Mouse (Mus musculus): ENCODE data around the gene Ubac2.

The Ubac2 gene

DNA sequence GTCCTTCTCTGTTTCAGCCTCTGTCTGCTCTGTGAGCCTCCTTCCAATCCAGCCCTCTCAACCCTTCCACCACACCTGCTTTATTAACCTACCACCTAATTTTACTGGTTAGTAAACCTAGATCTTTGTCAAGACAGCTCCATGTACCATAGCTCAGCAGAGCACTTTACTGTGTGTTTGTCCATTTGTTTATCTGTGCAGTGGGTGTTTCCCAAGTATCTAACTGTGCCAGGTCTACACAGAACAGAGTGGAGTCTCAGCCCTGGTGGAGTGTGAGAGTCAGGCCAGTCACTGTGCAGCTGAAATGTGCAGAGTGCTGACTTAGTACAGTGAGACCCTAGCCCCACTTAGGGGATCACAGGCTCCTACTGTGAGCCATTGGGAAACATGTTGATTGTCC, 125.4 kb downstream of the Ubac2 start:
- DNase-seq (ENCODE audit: low spot score): no peak

DNA sequence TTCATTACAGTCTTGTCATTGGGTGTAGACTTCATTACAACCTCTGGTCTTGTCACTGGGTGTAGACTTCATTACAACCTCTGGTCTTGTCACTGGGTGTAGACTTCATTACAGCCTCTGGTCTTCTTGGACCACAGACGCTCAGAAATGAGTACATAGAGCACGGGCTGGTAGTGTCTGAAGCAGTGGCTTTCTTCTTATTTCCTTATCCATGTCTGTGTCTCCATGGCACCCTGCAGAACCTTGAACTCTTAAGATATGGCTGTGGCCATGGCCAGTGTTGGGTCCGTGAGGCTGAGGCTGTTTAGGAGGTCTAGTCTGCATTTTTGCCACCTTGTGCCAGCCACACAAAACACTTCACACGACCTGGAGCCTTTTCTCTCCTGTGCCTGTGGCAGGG, 129.8 kb downstream of the Ubac2 start:
- no peak for DNase-seq (ENCODE audit: low spot score)

DNA sequence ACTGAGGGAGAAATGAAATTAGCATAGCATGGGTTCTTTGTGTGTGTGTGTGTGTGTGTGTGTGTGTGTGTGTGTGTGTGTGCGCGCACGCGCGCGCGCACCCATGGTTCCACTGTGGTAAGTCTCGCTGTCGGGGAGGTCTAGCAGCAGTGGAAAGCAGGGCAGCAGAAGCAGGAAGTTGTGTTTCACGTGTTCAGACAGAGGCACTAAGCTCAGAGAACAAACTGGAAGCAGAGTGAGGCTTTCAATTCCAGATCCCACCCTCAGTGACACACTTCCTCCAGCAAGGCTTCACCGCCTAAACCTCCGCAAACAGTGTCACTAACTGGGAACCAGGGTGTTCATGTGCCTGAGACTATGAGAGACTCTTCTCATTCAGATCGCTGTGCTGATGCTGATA, 131.1 kb downstream of the Ubac2 start:
- no peak for DNase-seq (ENCODE audit: low spot score)

DNA sequence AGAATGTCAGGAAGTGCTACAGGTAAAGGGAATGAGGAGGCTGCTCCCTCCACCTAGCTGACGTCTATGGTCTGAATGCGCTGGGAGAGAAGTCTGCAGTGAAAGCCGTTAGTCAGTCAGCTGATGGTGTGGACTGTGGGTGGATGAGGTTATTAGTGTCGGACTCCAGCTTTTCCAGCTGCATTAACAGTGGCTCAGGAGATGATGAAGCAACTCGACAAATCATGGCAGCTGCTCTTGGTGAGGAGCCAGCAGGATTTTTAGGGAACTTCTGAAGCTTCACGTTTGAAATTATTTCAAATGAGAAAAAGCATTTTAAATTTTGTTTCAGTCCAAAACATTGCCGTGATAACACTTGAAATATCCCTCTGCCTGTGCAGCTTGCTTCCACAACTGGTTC, 131.9 kb downstream of the Ubac2 start:
- DNase-seq (ENCODE audit: low spot score): no peak

DNA sequence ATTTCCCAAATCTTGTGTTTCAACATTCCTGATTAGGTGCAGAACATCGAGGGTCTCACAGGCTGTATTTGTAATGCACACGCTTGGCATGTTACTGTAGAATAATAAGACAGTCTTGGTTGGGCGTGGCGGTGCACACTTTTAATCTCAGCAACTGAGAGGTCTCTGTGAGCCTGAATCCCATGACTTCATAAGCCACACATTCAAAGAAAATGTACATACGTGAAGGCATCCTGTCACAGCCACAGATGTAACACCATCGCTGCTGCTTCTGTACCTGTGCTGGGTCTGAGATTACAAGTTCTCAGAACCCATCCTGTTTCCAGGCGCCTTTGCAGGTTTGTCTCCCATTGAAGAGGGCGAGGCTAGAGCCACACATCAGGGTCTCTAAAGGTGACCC, 133.3 kb downstream of the Ubac2 start:
- no peak for DNase-seq (ENCODE audit: low spot score)

DNA sequence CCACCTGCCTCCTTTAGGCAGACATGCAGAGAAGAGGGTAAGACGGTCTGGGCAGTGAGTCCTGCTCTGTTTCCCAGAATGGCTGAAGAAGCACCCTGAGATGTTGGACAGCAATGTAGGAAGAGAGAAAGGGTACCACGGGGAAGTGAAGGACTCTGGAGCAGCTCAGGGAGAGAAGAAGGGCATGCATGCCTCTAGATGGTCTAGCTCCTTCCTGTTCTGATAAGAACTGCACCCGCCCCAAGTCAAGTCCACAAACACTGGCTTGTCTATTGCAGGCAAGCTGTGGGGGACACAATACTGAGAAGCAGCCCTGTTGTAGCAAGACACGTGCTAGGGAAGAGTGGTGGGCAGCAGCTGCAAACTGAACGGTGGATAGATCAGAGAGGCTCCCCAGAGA, 133.8 kb downstream of the Ubac2 start:
- no peak for DNase-seq (ENCODE audit: low spot score)

DNA sequence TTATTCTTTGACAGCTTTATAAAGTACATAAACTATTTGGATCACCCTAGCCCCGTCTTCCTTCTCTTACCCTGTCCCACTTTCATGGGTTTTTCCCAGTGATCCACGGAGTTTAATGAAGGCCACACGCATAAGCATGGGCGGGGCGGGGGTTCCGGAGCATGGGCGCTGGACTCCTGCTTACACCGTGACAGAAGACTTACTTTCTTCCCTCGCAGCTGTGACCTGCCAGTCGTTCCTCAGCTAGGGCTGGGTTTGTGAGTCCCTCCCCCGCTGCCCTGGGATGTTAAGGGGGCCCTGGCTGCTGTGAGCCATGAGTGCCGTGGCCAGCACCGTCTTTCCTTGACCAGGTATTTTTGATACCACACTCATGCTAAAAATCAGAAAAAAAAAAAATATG, 134.4 kb downstream of the Ubac2 start:
- DNase-seq (ENCODE audit: low spot score): no peak

DNA sequence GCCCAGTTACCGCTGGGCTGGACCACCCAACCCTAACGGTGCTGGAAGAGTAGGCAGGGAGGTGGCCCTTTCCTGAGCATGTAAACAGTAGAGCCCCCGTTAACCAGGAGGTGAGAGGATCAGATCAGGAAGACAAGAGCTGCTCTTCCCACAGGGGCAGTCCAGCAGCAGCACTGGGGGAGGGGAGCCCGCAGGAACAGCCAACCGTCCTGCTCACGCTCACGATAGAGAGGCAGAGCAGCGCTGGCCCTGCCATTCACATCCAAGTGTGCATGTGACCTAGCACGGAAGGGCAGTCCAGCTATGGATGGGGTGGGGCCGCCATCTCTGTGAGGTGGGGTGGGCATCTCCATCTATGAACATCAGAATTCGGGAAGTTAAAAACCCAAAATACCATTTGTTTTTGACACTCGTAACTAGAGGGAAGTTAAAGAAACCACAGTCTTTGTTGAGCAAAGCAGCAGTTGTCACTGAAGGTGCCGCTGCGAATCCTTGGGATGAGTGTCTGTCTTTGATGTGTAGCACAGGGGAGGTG, 135.1 kb downstream of the Ubac2 start:
- no peak for DNase-seq (ENCODE audit: low spot score)

DNA sequence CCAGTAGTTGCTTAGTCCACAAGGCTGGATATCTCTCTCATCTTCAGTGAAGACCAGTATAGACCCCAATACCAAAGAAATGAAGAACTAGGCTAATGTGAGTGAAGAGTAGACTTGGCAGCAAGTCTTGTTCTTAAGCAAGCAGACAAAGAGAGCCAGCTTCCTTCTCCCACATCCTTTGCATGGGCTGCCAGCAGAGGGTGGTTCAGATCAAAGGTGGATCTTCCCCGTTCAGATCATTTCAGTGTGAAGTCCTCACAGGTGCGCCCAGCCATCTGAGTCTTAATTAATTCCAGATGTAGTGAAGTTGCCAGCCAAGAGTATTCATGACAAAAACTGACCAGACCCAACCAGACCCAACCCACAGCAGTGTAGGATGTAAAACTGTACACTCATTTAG, 139.5 kb downstream of the Ubac2 start:
- DNase-seq (ENCODE audit: low spot score): no peak

DNA sequence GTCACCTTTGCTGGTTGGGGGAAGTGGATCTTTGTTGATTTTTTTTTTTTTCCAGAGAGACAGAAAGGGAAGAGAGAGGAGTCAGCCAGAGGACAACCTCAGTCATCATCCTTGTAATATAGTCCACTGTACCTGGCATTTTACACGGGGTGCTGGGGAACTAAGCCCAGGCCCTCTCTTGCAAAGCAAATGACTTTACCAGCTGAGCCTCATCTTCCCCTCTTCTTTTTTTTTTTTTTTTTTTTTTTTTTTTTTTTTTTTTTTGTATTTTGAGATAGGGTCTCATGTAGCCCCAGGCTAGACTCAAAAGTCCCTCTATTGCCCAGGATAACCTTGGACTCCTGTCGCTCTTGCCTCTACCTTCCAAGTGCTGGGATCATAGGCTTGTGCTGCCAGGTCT, 141.0 kb downstream of the Ubac2 start:
- DNase-seq (ENCODE audit: low spot score): no peak

DNA sequence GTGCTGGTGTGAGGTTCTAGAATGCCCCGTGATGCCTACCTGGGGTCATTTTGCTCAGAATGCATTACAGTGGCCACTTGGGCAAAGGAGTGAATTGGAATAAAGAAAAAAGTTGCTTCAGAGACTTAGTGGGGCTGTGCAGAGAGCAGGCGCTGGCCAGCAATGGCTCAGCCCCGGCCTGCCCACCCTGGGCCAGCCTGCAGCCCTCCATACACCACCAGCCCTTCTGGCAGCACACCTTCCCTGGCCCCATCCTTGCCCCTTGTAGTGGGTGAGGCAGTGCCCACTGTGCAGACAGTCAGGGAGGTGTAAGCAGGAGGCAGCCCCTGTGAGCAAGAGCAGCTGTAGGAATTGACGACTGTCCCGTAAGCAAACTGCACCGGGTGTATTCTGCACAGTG, 142.1 kb downstream of the Ubac2 start:
- DNase-seq (ENCODE audit: low spot score): no peak

DNA sequence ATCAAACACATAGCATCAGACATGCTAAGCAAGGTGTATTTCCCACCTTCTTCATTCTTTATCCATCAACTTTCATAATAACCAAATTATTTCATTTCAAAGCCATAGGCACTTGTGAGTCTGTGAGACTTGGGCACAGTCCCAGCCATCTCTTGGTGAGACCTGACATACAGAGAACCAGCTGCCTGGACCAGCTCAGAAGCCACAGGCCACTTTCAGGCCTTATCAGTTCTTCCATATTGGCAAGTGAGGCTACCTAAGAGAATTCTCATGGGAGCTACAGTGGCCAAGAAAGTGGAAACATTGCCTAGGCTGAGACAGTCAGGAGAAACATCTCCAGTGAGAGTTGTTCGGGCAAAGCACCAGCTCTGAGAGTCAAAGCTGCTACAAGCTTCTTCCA, 144.6 kb downstream of the Ubac2 start:
- DNase-seq (ENCODE audit: low spot score): no peak

DNA sequence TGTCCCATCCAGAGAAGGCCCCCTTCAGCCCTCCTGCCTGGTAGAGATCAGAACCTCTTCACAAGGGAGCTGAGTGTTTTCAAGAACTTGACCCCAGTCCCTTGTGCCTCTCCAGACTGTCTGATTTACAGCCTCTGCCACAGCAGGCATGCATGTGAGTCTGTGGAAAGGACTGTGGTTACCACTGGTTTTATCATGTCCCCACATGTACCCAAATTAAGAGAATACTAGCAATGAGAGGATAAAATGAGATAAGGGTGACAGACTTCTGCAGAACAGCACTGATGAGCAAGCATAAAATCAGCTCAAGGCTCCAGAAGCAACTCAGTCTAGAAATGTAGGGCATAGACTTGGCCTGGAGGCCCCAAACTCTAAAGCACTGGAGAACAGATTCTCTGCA, 145.5 kb downstream of the Ubac2 start:
- DNase-seq (ENCODE audit: low spot score): no peak

DNA sequence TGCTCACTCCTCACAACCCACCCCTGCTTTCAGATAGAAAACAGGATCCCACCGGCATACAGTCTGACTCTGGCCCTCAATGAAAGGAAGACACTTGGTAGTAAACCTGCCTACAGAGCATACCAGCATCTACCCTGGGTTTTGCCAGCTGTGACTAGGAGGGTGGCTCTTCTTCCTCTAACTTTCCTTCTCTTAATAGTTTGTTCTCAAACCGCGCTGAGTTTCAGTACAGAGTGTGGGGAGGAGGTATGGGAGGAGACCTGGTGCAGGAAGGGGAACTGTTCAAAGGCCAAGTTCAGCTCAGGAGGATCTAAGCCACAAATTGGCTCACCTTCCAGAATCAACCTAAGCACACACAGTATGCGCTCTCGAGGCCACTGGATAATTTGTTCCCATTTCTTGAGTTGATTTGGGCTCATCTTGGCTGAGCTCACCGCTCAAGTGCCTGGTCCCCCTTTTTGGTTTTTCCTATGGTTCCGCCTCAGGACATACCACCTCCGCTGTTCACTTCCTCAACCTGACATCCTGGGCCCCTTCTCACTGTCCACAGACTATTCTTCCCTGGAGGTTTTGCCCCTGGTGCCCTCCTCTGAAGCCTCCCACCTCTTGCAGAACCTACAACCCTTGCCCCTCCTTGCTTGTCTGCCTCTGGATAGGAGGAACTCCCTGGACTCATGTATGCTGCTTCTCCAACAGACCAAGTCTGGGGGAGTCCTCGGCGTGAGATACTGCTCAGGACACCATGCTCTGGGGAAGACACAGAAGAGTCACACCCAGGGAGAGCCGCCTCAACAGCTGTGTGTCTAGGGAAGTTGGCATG, 150.7 kb downstream of the Ubac2 start:
- DNase-seq (ENCODE audit: low spot score): no peak

DNA sequence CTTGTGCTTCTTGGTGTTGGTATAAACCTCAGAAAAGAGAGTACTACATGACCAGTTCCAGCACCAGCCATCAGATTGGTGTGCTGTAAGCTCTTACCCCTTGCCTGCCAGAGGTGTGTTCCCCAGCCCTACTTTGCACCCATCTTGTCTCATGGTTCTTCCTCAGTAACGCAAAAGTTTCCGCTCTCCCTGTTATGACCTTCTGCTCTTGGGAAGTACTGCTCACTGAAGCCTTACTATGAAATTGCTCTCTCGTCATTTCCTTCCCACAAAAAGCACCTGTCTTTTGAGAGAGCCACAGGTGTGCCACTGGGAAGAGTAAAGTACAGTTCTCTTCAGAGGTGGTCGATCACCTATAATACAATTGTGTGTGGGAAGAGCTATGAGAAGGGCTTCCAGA, 151.4 kb downstream of the Ubac2 start:
- DNase-seq (ENCODE audit: low spot score): no peak

DNA sequence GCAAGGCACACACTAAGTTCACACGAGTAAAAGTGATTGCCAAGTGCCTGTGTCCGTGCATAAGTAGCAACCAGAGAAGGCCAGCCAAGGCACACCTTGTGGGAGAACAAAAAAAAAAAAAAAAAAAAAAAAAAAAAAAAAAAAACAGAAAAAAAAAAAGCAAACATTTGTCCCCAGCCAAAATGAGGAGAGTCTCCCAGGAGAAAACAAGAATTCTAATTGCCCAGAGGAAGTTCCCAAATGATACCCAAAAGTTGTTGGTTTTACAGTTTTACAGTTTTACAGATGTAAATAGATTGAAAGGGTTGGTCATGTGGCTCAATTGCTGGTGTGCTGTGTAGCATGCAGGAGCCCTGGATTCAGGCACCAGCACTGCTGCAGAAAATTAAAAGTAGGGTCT, 153.6 kb downstream of the Ubac2 start:
- DNase-seq (ENCODE audit: low spot score): no peak

DNA sequence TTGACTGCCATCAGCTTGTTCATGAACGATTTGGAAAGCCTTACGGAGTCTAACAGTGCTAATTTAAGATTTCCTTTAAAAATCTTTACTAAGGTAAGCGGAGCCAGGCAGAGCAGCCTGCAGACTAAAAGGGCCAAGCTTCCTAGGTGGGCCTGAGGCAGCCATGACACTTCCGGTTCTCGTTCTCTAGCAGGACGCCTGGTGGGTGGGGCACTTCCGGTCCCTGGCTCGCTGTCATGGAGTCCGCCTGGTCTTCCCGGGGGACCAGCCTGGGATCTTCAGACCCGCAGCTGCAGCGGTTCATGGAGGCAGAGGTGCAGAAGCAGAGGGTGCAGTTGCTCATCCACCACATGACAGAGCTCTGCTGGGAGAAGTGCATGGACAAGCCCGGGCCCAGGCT, 156.0 kb downstream of the Ubac2 start, which contains the start of gene Timm8a2:
TSS of gene Timm8a2 (plus strand) at position 224 of the 400 bp plus-strand sequence.
- DNase-seq (ENCODE audit: low spot score): peak; percentile 66

DNA sequence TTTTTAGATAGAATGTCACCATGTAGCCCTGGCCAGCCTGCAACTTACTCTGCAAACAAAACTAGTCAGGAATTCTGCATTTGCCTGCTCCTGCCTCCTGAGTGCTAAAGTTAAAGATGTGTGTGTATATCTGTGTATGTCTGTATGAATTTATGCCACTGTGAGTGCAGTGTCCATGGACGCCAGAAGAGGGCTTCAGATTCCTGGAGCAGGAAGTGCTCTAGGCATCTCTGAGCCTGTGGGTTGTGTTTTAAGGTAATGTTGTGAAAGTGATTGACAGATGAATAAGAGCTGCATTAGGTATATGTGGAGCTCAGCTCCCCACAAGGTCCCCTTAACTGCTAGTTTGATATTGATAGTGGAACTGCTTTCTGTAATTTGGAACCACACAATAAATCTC, 156.8 kb downstream of the Ubac2 start:
- DNase-seq (ENCODE audit: low spot score): no peak

DNA sequence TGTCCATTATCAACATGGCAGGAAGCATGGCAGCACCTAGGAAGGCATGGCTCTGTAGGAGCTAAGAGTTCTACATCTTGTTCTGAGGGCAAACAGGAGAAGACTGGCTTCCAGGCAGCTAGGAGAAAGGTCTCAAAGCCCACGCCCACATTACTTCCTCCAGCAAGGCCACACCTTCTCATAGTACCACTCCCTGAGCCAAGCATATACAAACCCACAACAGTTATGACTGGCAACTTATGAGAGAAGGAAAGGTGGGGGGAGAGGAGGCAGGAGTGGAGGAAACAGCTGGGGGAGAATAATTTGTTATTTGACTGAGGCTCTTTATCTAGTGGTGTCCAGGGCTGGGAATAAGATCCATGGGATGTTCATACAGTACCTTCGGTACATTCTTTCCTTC, 157.4 kb downstream of the Ubac2 start:
- DNase-seq (ENCODE audit: low spot score): no peak

DNA sequence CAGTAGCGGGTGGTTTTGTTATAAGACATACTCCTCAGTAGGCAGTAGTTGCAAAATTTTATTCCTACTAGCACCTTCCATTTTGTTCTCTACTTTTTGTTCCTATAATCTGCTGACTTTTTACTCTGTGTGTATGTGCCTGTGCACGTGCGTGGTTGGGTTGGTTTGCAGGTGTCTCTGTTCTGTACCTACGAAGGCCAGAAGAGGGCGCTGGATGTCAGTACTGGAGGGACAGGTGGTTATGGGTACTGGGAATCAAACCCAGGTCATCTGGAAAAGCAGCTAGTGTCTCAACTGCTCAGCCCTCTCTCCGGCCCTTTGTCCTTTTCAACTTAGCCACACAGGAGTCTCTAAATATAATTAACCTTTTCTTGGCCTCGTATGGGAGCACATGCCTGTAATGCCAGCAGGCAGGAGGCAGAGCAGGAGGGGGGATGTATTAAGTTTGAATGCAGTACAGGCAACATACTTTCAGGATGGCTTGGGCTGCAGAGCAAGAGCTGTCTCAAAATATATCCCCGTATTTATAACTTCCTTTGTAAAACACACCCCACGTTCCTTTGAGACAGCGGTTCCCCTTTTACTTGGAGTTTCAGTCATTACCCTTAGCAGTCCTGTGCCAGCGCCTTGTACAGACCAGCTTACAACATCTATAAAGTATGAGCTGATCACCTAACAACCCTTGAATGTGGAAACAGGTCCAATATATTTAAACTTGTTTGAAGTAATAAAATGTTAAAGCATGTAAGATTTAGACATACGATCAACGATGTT, 160.6 kb downstream of the Ubac2 start:
- DNase-seq (ENCODE audit: low spot score): no peak

DNA sequence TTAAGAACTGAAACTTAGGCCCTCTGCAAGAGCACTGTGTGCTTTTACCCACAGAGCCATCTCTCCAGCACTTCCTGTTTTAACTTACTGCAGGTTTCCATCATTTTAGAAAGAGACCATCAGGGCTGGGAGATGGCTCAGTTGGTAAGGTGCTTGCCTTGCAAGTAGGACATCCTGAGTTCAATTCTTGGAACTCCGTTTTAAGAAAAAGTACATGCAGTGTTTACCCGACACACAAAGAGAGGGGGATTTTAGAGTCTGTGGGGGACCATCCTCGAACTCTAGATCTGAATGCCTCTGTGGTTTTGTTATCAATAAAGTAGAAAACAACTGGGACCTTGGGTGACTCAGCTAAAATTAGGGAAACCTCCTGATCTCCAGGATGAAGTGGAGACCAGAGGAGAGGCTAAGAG, 163.0 kb downstream of the Ubac2 start:
- no peak for DNase-seq (ENCODE audit: low spot score)

DNA sequence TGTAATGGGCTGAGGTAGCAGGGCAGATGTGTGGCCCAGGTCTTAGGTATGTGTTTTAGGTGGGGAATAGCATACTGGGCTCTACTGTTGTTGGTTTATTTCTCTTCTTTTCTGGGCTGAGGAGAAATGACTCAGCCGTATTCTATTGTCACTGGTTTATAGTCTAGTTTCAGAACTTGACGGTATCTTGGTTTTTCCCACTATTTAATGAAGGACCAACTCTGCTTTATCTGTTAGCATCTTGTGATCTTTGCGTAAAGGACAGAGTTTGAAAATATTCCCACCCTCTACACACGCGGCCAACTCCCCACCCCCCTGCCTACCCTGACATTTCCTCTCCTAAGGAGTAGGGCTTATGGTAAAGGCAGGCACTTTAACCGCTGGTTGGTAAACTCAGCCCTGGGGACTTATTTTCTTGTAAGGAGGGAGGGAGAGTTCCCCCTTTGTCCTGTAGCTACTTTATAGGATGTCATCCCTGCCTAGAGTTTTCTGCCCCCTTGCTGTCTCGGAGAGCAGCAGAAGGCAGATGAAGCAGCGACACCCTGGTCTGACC, 163.8 kb downstream of the Ubac2 start:
- no peak for DNase-seq (ENCODE audit: low spot score)

DNA sequence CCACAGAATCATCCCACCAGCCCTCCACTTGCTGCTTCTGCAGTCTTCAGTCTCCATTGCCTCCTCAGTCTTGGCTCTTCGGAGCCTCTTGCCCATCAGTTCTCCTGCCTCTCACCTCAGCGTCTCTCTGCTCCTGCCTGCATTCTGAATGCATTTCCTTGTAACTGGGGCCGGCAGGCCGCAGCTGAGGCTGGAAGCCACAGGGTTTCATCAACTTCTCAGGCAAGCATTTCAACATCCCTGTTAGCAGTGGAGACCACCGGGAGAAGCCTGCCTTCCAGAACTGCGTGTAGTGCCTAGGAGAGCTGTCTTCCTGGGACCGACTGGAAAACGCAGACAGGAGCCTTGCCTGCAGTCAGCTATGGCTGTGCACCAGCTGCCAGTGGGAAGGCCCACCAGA, 169.4 kb downstream of the Ubac2 start:
- DNase-seq (ENCODE audit: low spot score): no peak
